Mouse (Mus musculus): ENCODE data around the gene Ctsa.

Gene Ctsa

GRCm38 (mm10) chr2:164821060-164821459, 11.6 kb upstream of the Ctsa start:
- CTCF ChIA-PET: interaction anchor here in 3 of 4 experiments (0.6 to 3.3 kb wide), 8 partner anchors 12 to 94 kb away, joined by 3 to 19 read pairs (median 4); partner anchors contain the start of genes Ctsa (in 1 of the 3) and Zfp335 (in 1 of the 3)
- POLR2A ChIA-PET: interaction anchor here in 3 of 4 experiments (0.5 to 18.2 kb wide), 19 partner anchors 14 to 975 kb away, joined by 3 to 694 read pairs (median 75); partner anchors contain the start of genes Acot8 (in 3 of the 3), Ctsa (in 3 of the 3), Neurl2 (in 3 of the 3) and Zswim3 (in 3 of the 3)

GRCm38 (mm10) chr2:164822636-164823165, 10.0 kb upstream of the Ctsa start, which contains the start of gene Zswim1:
Zswim1 (plus strand) TSS chr2:164822686.
- CTCF ChIA-PET: interaction anchor here (0.6 to 3.3 kb wide), 23 partner anchors 10 to 322 kb away, joined by 3 to 52 read pairs (median 5); partner anchors contain the start of genes Ctsa (in 2 of the 4), Neurl2 (in 2 of the 4), Acot8 (in 1 of the 4) and Pltp (in 1 of the 4)
- POLR2A ChIA-PET: interaction anchor here (0.6 to 18.2 kb wide), 88 partner anchors 9 to 751 kb away, joined by 3 to 694 read pairs (median 5); partner anchors contain the start of genes Acot8 (in 4 of the 4), Zswim3 (in 4 of the 4), Ctsa (in 3 of the 4) and Neurl2 (in 3 of the 4)

GRCm38 (mm10) chr2:164823181-164823585, 9.5 kb upstream of the Ctsa start:
- ChIA-PET CTCF (interaction anchor here (0.6 to 3.3 kb wide), 25 partner anchors 9 to 363 kb away, joined by 3 to 52 read pairs (median 4); partner anchors contain the start of genes Acot8 (in 2 of the 4), Ctsa (in 2 of the 4), Neurl2 (in 2 of the 4) and Zswim3 (in 2 of the 4)), POLR2A (interaction anchor here (0.6 to 18.2 kb wide), 90 partner anchors 8 to 752 kb away, joined by 3 to 694 read pairs (median 5); partner anchors contain the start of genes Acot8 (in 4 of the 4), Ctsa (in 4 of the 4), Zswim3 (in 4 of the 4) and Neurl2 (in 3 of the 4))

- POLR2A ChIA-PET: interaction anchor here (0.6 to 18.2 kb wide), 92 partner anchors 9 to 1772 kb away, joined by 3 to 694 read pairs (median 6); partner anchors contain the start of genes Acot8 (in 4 of the 4), Ctsa (in 4 of the 4), Zswim3 (in 4 of the 4) and Neurl2 (in 3 of the 4)
- CTCF ChIA-PET: interaction anchor here (0.5 to 4.6 kb wide), 17 partner anchors 9 to 610 kb away, joined by 3 to 52 read pairs (median 5); partner anchors contain the start of genes Acot8 (in 2 of the 4), Zswim3 (in 2 of the 4), Ctsa (in 1 of the 4) and Gm20458 (in 1 of the 4)
These were observed 8.7 kb upstream of the Ctsa start for GRCm38 (mm10) chr2:164823969-164824368.

GRCm38 (mm10) chr2:164825521-164825920, 7.2 kb upstream of the Ctsa start:
- POLR2A ChIA-PET: interaction anchor here in 3 of 4 experiments (0.6 to 18.2 kb wide), 33 partner anchors 8 to 985 kb away, joined by 3 to 694 read pairs (median 22); partner anchors contain the start of genes Acot8 (in 3 of the 3), Ctsa (in 3 of the 3), Neurl2 (in 3 of the 3) and Zswim3 (in 3 of the 3)
- CTCF ChIA-PET: interaction anchor here in 3 of 4 experiments (0.5 to 4.6 kb wide), 6 partner anchors 30 to 700 kb away, joined by 3 to 22 read pairs (median 6); no protein-coding TSS in a partner anchor

GRCm38 (mm10) chr2:164827146-164827850, 5.4 kb upstream of the Ctsa start:
- ChIA-PET POLR2A (interaction anchor here in 3 of 4 experiments (0.7 to 18.2 kb wide), 31 partner anchors 8 to 86 kb away, joined by 3 to 694 read pairs (median 5); partner anchors contain the start of genes Acot8 (in 3 of the 3), Zswim3 (in 3 of the 3), Ctsa (in 2 of the 3) and Neurl2 (in 2 of the 3)), CTCF (interaction anchor here in 3 of 4 experiments (0.6 to 4.6 kb wide), 7 partner anchors 10 to 437 kb away, joined by 3 to 22 read pairs (median 3); no protein-coding TSS in a partner anchor)

GRCm38 (mm10) chr2:164828437-164828836, 4.2 kb upstream of the Ctsa start, which contains the start of gene Spata25:
Spata25 (minus strand) TSS chr2:164828537.
- POLR2A ChIA-PET: interaction anchor here in 3 of 4 experiments (0.5 to 18.2 kb wide), 14 partner anchors 9 to 88 kb away, joined by 3 to 694 read pairs (median 5); partner anchors contain the start of genes Acot8 (in 2 of the 3), Ctsa (in 2 of the 3), Neurl2 (in 2 of the 3) and Zswim3 (in 2 of the 3)

GRCm38 (mm10) chr2:164829090-164829489, 3.6 kb upstream of the Ctsa start:
- ChIA-PET CTCF (interaction anchor here in 1 of 4 experiments (0.6 kb wide), 1 partner anchor 35 kb away, joined by 3 read pairs; no protein-coding TSS in a partner anchor), POLR2A (interaction anchor here in 2 of 4 experiments (0.6 to 18.2 kb wide), 9 partner anchors 9 to 48 kb away, joined by 3 to 694 read pairs (median 134); partner anchors contain the start of genes Acot8 (in 2 of the 2), Ctsa (in 2 of the 2), Neurl2 (in 2 of the 2) and Zswim3 (in 2 of the 2))

More at GRCm38 (mm10) chr2:164828437-164828836, 4.2 kb upstream of the Ctsa start, which contains the start of gene Spata25:
- CTCF ChIA-PET: no interaction called here

- POLR2A ChIA-PET: interaction anchor here in 3 of 4 experiments (0.5 to 19.6 kb wide), 19 partner anchors 7 to 1768 kb away, joined by 3 to 527 read pairs (median 6); partner anchors contain the start of genes Acot8 (in 3 of the 3), Zswim1 (in 3 of the 3), Zswim3 (in 3 of the 3) and Spata25 (in 2 of the 3)
- CTCF ChIA-PET: interaction anchor here in 1 of 4 experiments (1.1 kb wide), 1 partner anchor 15 kb away, joined by 3 read pairs; no protein-coding TSS in a partner anchor
These were observed 1.6 kb upstream of the Ctsa start for GRCm38 (mm10) chr2:164831029-164831428.

GRCm38 (mm10) chr2:164832032-164832747, 483 bp upstream of the Ctsa start:
- ChIA-PET CTCF (interaction anchor here in 3 of 4 experiments (0.5 to 2.8 kb wide), 21 partner anchors 9 to 251 kb away, joined by 3 to 24 read pairs (median 4); partner anchors contain the start of genes Zswim1 (in 2 of the 3), Pltp (in 1 of the 3) and Snx21 (in 1 of the 3)), POLR2A (interaction anchor here (0.6 to 19.6 kb wide), 55 partner anchors 9 to 116 kb away, joined by 3 to 527 read pairs (median 6); partner anchors contain the start of genes Acot8 (in 3 of the 4), Zswim1 (in 3 of the 4), Zswim3 (in 3 of the 4) and Pcif1 (in 2 of the 4))

- ChIA-PET POLR2A (interaction anchor here in 3 of 4 experiments (0.6 to 19.6 kb wide), 59 partner anchors 7 to 565 kb away, joined by 3 to 527 read pairs (median 6); partner anchors contain the start of genes Acot8 (in 3 of the 3), Zswim1 (in 3 of the 3), Zswim3 (in 3 of the 3) and Pcif1 (in 2 of the 3)), CTCF (interaction anchor here (0.5 to 2.8 kb wide), 19 partner anchors 10 to 754 kb away, joined by 3 to 24 read pairs (median 4); partner anchors contain the start of genes Zswim1 (in 2 of the 4), Pltp (in 1 of the 4), Slc12a5 (in 1 of the 4) and Snx21 (in 1 of the 4))
These were observed 764 bp downstream of the Ctsa start, which contains the start of gene Neurl2 for GRCm38 (mm10) chr2:164833314-164833959. Neurl2 (minus strand) TSS chr2:164833456.

- CTCF ChIA-PET: interaction anchor here in 3 of 4 experiments (0.8 to 2.8 kb wide), 6 partner anchors 11 to 41 kb away, joined by 3 to 24 read pairs (median 4); no protein-coding TSS in a partner anchor
- POLR2A ChIA-PET: interaction anchor here in 3 of 4 experiments (0.6 to 19.6 kb wide), 44 partner anchors 10 to 1068 kb away, joined by 3 to 527 read pairs (median 6); partner anchors contain the start of genes Acot8 (in 3 of the 3), Zswim1 (in 3 of the 3), Zswim3 (in 3 of the 3) and Pcif1 (in 2 of the 3)
These were observed 1.9 kb downstream of the Ctsa start for GRCm38 (mm10) chr2:164834531-164834930.

GRCm38 (mm10) chr2:164835164-164835563, 2.5 kb downstream of the Ctsa start:
- CTCF ChIA-PET: interaction anchor here in 3 of 4 experiments (0.9 to 2.8 kb wide), 5 partner anchors 11 to 51 kb away, joined by 3 to 24 read pairs (median 3); no protein-coding TSS in a partner anchor

GRCm38 (mm10) chr2:164845782-164846181, 13.1 kb downstream of the Ctsa start:
- ChIA-PET CTCF (interaction anchor here (0.5 to 2.8 kb wide), 44 partner anchors 8 to 351 kb away, joined by 3 to 24 read pairs (median 4); partner anchors contain the start of genes Ctsa (in 3 of the 4), Acot8 (in 2 of the 4), Zswim3 (in 2 of the 4) and Neurl2 (in 1 of the 4)), POLR2A (interaction anchor here (0.6 to 24.3 kb wide), 28 partner anchors 6 to 88 kb away, joined by 3 to 527 read pairs (median 7); partner anchors contain the start of genes Ctsa (in 3 of the 4), Zswim1 (in 3 of the 4), Acot8 (in 2 of the 4) and Neurl2 (in 2 of the 4))

More at GRCm38 (mm10) chr2:164835164-164835563, 2.5 kb downstream of the Ctsa start:
- POLR2A ChIA-PET: interaction anchor here in 3 of 4 experiments (0.8 to 19.6 kb wide), 36 partner anchors 10 to 392 kb away, joined by 3 to 527 read pairs (median 6); partner anchors contain the start of genes Acot8 (in 3 of the 3), Zswim1 (in 3 of the 3), Zswim3 (in 3 of the 3) and Pltp (in 2 of the 3)

Measured in embryonic stem cell, embryonic (primary cell).